Mouse (Mus musculus) hindbrain, embryonic 11.5 days (tissue): ENCODE data around the gene Zbtb41. TPM values are rescaled to one million over a fixed set of nuclear protein-coding genes. Genes with fewer than 3 reads are reported as not detected.

ENCODE experiments used
- ATAC-seq: fragments of 200-750 bp; cut with Nextera tagmentation; 2 replicates; pipeline ENCODE4 v1.8.0; 2017; ENCODE audit warnings: mild to moderate bottlenecking, moderate TSS enrichment, moderate library complexity; ENCODE audit not compliant: low FRiP score
- DNase-seq: peaks from one replicate; pipeline ENCODE4 v3.0.0-alpha.2; 2015; ENCODE audit warnings: low spot score
- H3K27ac ChIP-seq: fragments of 300-500 bp; sonication (generic); 2 replicates; pipeline ENCODE4 v1.5.1; 2014; ENCODE audit warnings: mild to moderate bottlenecking, low read depth, low read length
- H3K27me3 ChIP-seq: fragments of 300-500 bp; sonication (generic); 2 replicates; pipeline ENCODE4 v1.6.1; 2014; ENCODE audit warnings: mild to moderate bottlenecking, low read length, moderate library complexity, mixed read lengths; ENCODE audit not compliant: control insufficient read depth, insufficient read depth
- H3K36me3 ChIP-seq: fragments of 300-500 bp; sonication (generic); 2 replicates; pipeline ENCODE4 v1.6.1; 2014; ENCODE audit warnings: mild to moderate bottlenecking, low read length, moderate library complexity, mixed read lengths; ENCODE audit not compliant: control insufficient read depth, insufficient read depth
- H3K4me1 ChIP-seq: fragments of 300-500 bp; sonication (generic); replicated peaks from 2 replicates; pipeline ENCODE4 v1.6.1; 2014; ENCODE audit warnings: low read length, mixed read lengths; ENCODE audit not compliant: control insufficient read depth, insufficient read depth
- H3K4me2 ChIP-seq: fragments of 300-500 bp; sonication (generic); replicated peaks from 2 replicates; pipeline ENCODE4 v1.6.1; 2014; ENCODE audit warnings: mild to moderate bottlenecking, low read depth, low read length
- H3K4me3 ChIP-seq: fragments of 300-500 bp; sonication (generic); 2 replicates; pipeline ENCODE4 v1.5.1; 2014; ENCODE audit warnings: low read depth, low read length
- H3K9ac ChIP-seq: fragments of 300-500 bp; sonication (generic); 2 replicates; pipeline ENCODE4 v1.6.1; 2014; ENCODE audit warnings: low read depth, low read length
- H3K9me3 ChIP-seq: fragments of 300-500 bp; sonication (generic); 2 replicates; pipeline ENCODE4 v1.6.1; 2016; ENCODE audit warnings: low read length; ENCODE audit not compliant: control insufficient read depth
- WGBS: fragments of 180-500 bp; shearing (Covaris S2); extraction: QIAGEN DNeasy Blood & Tissue Kit; methylation state at CpG from one replicate; pipeline ENCODE4 v1.1.7; 2014; 5-methylcytosine and 5-hydroxymethylcytosine counted together
- polyA plus RNA-seq: library from polyadenylated mRNA; unstranded; fragments of >200 nt; fragmentation: Nextera tagmentation; extraction: Ambion mirVana; gene quantifications from 2 replicates; pipeline ENCODE4 v1.2.1, GENCODE M21; 2014

Zbtb41 gene
- polyA plus RNA-seq, 1 experiment from 2014 or later: 16.5 TPM

DNA sequence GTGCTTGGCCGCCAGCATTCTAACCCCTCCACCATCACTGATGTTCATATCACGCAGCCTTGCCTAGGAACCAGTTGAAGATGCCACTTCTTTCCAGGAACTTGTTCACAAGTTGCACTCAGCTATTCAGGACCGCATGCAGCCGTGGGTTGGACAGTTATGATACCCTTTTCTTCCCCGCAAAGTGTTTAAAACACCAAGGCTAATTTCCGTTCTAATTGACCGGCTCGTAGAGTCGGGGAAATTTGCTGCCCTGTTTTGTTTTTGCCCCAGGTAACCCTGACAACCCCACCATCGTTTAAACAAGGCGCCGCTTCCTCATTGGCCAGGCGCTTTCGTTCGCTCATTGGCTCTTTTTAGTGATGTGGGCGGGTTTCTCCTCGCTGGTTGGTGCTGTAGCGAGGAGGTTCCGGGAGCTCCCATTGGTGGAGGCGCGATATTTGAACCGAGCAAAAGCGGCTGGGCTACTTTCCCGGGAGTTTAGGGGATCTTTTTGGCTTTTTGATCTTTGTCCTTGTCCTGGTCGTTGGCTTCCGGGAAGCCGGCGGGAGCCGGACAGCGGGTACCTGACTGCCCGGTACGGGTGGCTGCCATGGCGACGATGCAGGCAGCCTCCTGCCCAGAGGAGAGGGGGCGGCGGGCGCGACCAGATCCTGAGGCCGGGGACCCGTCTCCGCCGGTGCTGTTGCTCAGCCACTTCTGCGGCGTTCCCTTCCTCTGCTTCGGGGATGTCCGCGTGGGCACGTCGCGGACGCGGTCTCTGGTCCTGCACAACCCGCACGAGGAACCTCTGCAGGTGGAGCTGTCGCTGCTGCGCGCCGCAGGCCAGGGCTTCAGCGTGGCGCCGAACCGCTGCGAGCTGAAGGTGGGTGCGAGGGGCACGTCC lies 32.5 kb downstream of the Zbtb41 start, which contains the start of gene Aspm:
TSS of gene Aspm (plus strand) at position 433 of the 886 bp plus-strand sequence.
- Histone ChIP-seq H3K27ac (0 out of 2 replicates have a peak within 1 kb of the TSS, but pooled peaks have one; percentile 5), H3K9me3 (no peaks in the 10 kb centered on the region), H3K36me3 (0 out of 2 replicates have a peak, but pooled peaks cover 2% of the 10 kb centered on the region), H3K4me2 (peak within 1 kb of the TSS; percentile 77), H3K9ac (peak within 1 kb of the TSS; percentile 73), H3K27me3 (no peaks in the 10 kb centered on the region), H3K4me1 (peaks cover 2% of the 10 kb centered on the region; the same call in 1 of the 2 replicates), H3K4me3 (peak within 1 kb of the TSS; percentile 75)
- DNase-seq (peak; percentile 91), ATAC-seq (peak; percentile 99)
- under 1% methylated on average over 62 of the region's 65 CpGs for WGBS

- Histone ChIP-seq H3K36me3 (0 out of 2 replicates have a peak, but pooled peaks cover 2% of the 10 kb centered on the region), H3K4me2 (peak overlapping the region; percentile 77), H3K27ac (0 out of 2 replicates have a peak overlapping the region, but pooled peaks have one; percentile 5), H3K4me1 (peaks cover 2% of the 10 kb centered on the region; the same call in 1 of the 2 replicates), H3K9ac (peak overlapping the region; percentile 73), H3K9me3 (no peaks in the 10 kb centered on the region), H3K27me3 (no peaks in the 10 kb centered on the region), H3K4me3 (peak overlapping the region; percentile 75)
- DNase-seq (no peak), ATAC-seq (peak; percentile 51)
- WGBS: 3% methylated on average over 17 of the region's 17 CpGs
Observed at GRCm38 (mm10) chr1:139455226-139455869, 33.3 kb downstream of the Zbtb41 start.

DNA sequence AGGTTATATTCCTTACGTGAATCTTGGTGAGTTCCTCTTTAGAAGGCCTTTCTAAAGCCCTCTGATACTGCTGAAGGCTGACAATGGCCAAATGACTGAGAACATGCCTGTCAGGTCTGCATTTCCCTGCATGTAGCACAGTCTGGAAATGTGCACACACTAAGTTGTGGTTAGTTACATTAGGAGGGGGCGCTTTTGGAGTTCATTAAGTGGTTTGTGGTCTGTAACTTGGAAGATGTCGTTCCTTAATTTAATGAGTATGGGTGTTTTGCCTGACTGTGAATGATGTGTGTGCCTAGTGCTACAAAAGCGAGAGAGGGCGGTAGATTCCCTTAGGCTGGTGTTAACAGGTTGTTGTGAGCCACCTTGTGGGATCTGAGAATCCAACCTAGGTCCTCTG lies 38.7 kb downstream of the Zbtb41 start:
- Histone ChIP-seq H3K36me3 (peaks cover 8% of the 10 kb centered on the region; the same call in 1 of the 2 replicates), H3K4me2 (no peak overlapping the region), H3K4me1 (peaks cover 2% of the 10 kb centered on the region; the same call in 1 of the 2 replicates), H3K9me3 (no peaks in the 10 kb centered on the region), H3K9ac (no peak overlapping the region), H3K27ac (no peak overlapping the region), H3K4me3 (no peak overlapping the region), H3K27me3 (no peaks in the 10 kb centered on the region)
- DNase-seq: no peak
- ATAC-seq: peak; percentile 20; the same call in 1 of the 2 replicates
- 77% methylated on average over 5 of the region's 5 CpGs for WGBS

DNA sequence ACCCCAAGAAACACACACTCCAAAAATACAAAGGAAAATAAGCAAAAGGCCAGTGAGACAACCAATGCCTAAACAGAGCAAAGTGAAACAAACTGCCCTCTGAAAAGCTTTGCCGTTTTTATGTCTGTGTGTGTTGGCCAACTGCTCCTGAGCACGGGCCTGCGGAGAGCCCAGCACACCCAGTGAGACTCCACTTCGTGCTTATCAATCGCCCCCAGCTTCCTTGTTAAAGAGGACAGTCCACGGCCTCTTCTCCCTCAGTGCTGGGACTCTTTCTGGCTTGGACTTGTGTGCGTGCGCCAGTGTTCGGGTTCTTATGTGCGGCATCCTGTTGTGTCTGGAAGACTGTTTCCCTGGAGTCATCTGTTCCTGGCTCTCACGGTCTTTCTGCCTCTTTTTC lies 43.8 kb downstream of the Zbtb41 start:
- Histone ChIP-seq H3K9me3 (no peaks in the 10 kb centered on the region), H3K27me3 (no peaks in the 10 kb centered on the region), H3K27ac (no peak overlapping the region), H3K36me3 (peaks cover 9% of the 10 kb centered on the region; the same call in 1 of the 2 replicates), H3K4me3 (no peak overlapping the region), H3K9ac (no peak overlapping the region), H3K4me1 (no peaks in the 10 kb centered on the region), H3K4me2 (no peak overlapping the region)
- ATAC-seq: no peak
- no peak for DNase-seq
- WGBS: 89% methylated on average over 11 of the region's 11 CpGs

DNA sequence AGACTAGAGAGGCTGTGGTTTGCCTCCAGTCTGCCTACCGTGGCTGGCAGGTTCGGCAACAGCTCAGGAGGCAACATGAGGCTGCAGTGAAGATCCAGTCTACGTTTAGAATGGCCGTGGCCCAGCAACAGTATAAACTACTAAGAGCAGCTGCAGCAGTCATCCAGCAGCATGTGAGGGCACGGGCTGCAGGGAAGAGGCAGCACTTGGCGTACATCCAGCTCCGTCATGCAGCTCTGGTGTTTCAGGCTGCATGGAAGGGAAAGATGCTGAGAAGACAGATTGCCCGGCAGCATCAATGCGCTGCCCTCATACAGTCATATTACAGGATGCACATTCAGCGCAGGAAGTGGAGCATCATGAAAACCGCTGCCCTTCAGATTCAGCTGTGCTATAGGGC lies 56.8 kb downstream of the Zbtb41 start:
- Histone ChIP-seq H3K27me3 (no peaks in the 10 kb centered on the region), H3K4me1 (no peaks in the 10 kb centered on the region), H3K4me2 (no peak overlapping the region), H3K9me3 (no peaks in the 10 kb centered on the region), H3K4me3 (no peak overlapping the region), H3K9ac (no peak overlapping the region), H3K27ac (no peak overlapping the region), H3K36me3 (peaks cover 5% of the 10 kb centered on the region)
- WGBS: 96% methylated on average over 11 of the region's 11 CpGs
- ATAC-seq (no peak), DNase-seq (no peak)

DNA sequence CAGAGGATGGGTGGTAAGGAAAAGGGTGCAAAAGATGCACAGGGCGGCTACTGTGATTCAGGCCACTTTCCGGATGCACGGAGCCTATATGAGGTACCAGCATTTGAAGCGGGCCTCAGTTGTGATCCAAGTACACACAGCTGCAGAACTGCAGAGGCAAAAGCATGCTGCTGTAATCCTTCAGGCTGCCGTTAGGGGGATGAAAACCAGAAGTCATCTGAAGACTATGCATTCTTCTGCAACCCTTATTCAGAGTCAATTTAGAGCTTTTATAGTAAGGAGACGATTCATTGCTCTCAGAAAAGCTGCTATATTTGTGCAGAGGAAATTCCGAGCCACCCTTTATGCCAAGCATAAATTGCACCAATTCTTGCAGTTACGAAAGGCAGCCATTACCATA lies 58.2 kb downstream of the Zbtb41 start:
- WGBS: 95% methylated on average over 8 of the region's 8 CpGs
- ATAC-seq (no peak), DNase-seq (no peak)
- Histone ChIP-seq H3K4me1 (no peaks in the 10 kb centered on the region), H3K4me3 (no peak overlapping the region), H3K9me3 (no peaks in the 10 kb centered on the region), H3K27ac (no peak overlapping the region), H3K4me2 (no peak overlapping the region), H3K36me3 (peaks cover 5% of the 10 kb centered on the region), H3K9ac (no peak overlapping the region), H3K27me3 (no peaks in the 10 kb centered on the region)

DNA sequence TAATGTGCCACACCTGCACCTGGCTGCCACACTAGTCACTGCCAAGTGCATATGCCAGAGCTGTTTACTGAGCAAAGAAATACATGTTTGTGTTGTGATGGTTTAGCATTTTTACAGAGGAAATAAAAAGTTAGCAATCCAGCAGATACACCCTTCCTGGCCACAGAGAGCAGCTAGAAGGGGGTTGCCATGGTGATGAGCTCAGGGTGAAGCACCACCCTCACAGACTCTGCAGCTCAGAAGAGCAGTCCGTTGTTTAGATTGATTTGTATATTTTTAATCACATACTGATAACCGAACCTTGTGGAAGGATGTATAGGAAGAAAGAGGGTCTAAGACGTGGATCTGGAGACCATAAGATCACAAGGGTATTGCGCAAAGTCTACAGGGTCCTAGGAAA lies 59.1 kb downstream of the Zbtb41 start:
- 96% methylated on average over 4 of the region's 4 CpGs for WGBS
- H3K27ac ChIP-seq: no peak overlapping the region
- DNase-seq (no peak), ATAC-seq (no peak)
- peaks cover 5% of the 10 kb centered on the region for H3K36me3 ChIP-seq
- no peaks in the 10 kb centered on the region for H3K27me3 ChIP-seq
- no peak overlapping the region for H3K4me2 ChIP-seq
- no peak overlapping the region for H3K9ac ChIP-seq
- no peak overlapping the region for H3K4me3 ChIP-seq
- H3K4me1 ChIP-seq: no peaks in the 10 kb centered on the region
- H3K9me3 ChIP-seq: no peaks in the 10 kb centered on the region

- H3K36me3 ChIP-seq: peaks cover 4% of the 10 kb centered on the region
- no peak overlapping the region for H3K4me2 ChIP-seq
- H3K4me3 ChIP-seq: no peak overlapping the region
- no peaks in the 10 kb centered on the region for H3K27me3 ChIP-seq
- ATAC-seq: no peak
- no peak overlapping the region for H3K9ac ChIP-seq
- H3K27ac ChIP-seq: no peak overlapping the region
- H3K9me3 ChIP-seq: no peaks in the 10 kb centered on the region
- DNase-seq: no peak
- H3K4me1 ChIP-seq: no peaks in the 10 kb centered on the region
- 76% methylated on average over 3 of the region's 3 CpGs for WGBS
Observed at GRCm38 (mm10) chr1:139494630-139495029, 72.5 kb downstream of the Zbtb41 start.
